Mouse (Mus musculus) heart, embryonic 10.5 days (tissue): Measurements from ENCODE around the gene Il11ra1. TPM values are rescaled to one million over a fixed set of nuclear protein-coding genes. Genes with fewer than 3 reads are reported as not detected.
"Not testable (repeated sequence)": the region's sequence is repeated elsewhere in the genome, so short reads cannot be mapped to it uniquely, and the experiment has no call there.

ENCODE experiments used
- DNase-seq: peaks from one replicate; pipeline ENCODE4 v3.0.0-alpha.2; 2017; ENCODE audit warnings: low spot score
- H3K27ac ChIP-seq: fragments of 300-500 bp; sonication (generic); 2 replicates; pipeline ENCODE4 v1.5.1; 2016; ENCODE audit warnings: mild to moderate bottlenecking
- H3K27me3 ChIP-seq: fragments of 300-500 bp; sonication (generic); 2 replicates; pipeline ENCODE4 v1.6.1; 2016; ENCODE audit warnings: mild to moderate bottlenecking; ENCODE audit not compliant: poor library complexity, insufficient read depth, severe bottlenecking
- H3K36me3 ChIP-seq: fragments of 300-500 bp; sonication (generic); 2 replicates; pipeline ENCODE4 v1.6.1; 2016; ENCODE audit warnings: mild to moderate bottlenecking, moderate library complexity
- H3K4me1 ChIP-seq: fragments of 300-500 bp; sonication (generic); 2 replicates; pipeline ENCODE4 v1.6.1; 2016; ENCODE audit warnings: mild to moderate bottlenecking
- H3K4me3 ChIP-seq: fragments of 300-500 bp; sonication (generic); 2 replicates; pipeline ENCODE4 v1.5.1; 2016; ENCODE audit warnings: mild to moderate bottlenecking, moderate library complexity
- H3K9me3 ChIP-seq: fragments of 300-500 bp; sonication (generic); 2 replicates; pipeline ENCODE4 v1.6.1; 2016; ENCODE audit warnings: mild to moderate bottlenecking, moderate library complexity
- WGBS: fragments of 180-500 bp; shearing (Covaris S2); methylation state at CpG from one replicate; pipeline ENCODE4 v1.1.7; 2016; 5-methylcytosine and 5-hydroxymethylcytosine counted together
- polyA plus RNA-seq: library from polyadenylated mRNA; unstranded; fragments of >200 nt; fragmentation: Nextera tagmentation; extraction: Ambion mirVana; gene quantifications from 2 replicates; pipeline ENCODE4 v1.2.1, GENCODE M21; 2016

The Il11ra1 gene
- polyA plus RNA-seq, 1 experiment from 2014 or later, result 144 TPM

GRCm38 (mm10) chr4:41670836-41671235 is 29.0 kb upstream of the Il11ra1 start:
- H3K27me3 ChIP-seq, result peaks cover 76% of the 10 kb centered on the region
- WGBS, result 82% methylated on average over 18 of the region's 18 CpGs
- H3K9me3 ChIP-seq, result no peaks in the 10 kb centered on the region
- H3K36me3 ChIP-seq, result no peaks in the 10 kb centered on the region
- H3K4me3 ChIP-seq, result no peak overlapping the region
- H3K4me1 ChIP-seq, result peaks cover 35% of the 10 kb centered on the region
- DNase-seq, result peak; percentile 68
- H3K27ac ChIP-seq, result no peak overlapping the region

GRCm38 (mm10) chr4:41671500-41671899 is 28.3 kb upstream of the Il11ra1 start:
- Histone ChIP-seq H3K9me3 (no peaks in the 10 kb centered on the region), H3K27ac (no peak overlapping the region), H3K36me3 (no peaks in the 10 kb centered on the region), H3K4me3 (no peak overlapping the region), H3K4me1 (peaks cover 41% of the 10 kb centered on the region), H3K27me3 (peaks cover 79% of the 10 kb centered on the region)
- 32% methylated on average over 5 of the region's 5 CpGs for WGBS
- DNase-seq, result peak; percentile 71

- H3K4me3 ChIP-seq, result no peak overlapping the region
- no peaks in the 10 kb centered on the region for H3K9me3 ChIP-seq
- WGBS, result 10% methylated on average over 8 of the region's 8 CpGs
- H3K27me3 ChIP-seq, result peaks cover 79% of the 10 kb centered on the region
- H3K36me3 ChIP-seq, result no peaks in the 10 kb centered on the region
- peak overlapping the region; percentile 53 for H3K27ac ChIP-seq
- no peak for DNase-seq
- peaks cover 41% of the 10 kb centered on the region for H3K4me1 ChIP-seq
These were observed 27.8 kb upstream of the Il11ra1 start for GRCm38 (mm10) chr4:41671963-41672480.

GRCm38 (mm10) chr4:41672522-41672963 is 27.2 kb upstream of the Il11ra1 start:
- H3K27me3 ChIP-seq, result peaks cover 84% of the 10 kb centered on the region
- no peak for DNase-seq
- H3K4me1 ChIP-seq, result peaks cover 46% of the 10 kb centered on the region
- peak overlapping the region; percentile 53 for H3K27ac ChIP-seq
- H3K4me3 ChIP-seq, result no peak overlapping the region
- 22% methylated on average over 8 of the region's 8 CpGs for WGBS
- no peaks in the 10 kb centered on the region for H3K9me3 ChIP-seq
- no peaks in the 10 kb centered on the region for H3K36me3 ChIP-seq

- 65% methylated on average over 19 of the region's 19 CpGs for WGBS
- no peak overlapping the region for H3K27ac ChIP-seq
- H3K27me3 ChIP-seq, result peaks cover 83% of the 10 kb centered on the region
- no peak overlapping the region for H3K4me3 ChIP-seq
- peaks cover 49% of the 10 kb centered on the region for H3K4me1 ChIP-seq
- no peaks in the 10 kb centered on the region for H3K9me3 ChIP-seq
- DNase-seq, result no peak
- no peaks in the 10 kb centered on the region for H3K36me3 ChIP-seq
These were observed 26.6 kb upstream of the Il11ra1 start for GRCm38 (mm10) chr4:41673186-41673585.

- H3K4me1 ChIP-seq, result peaks cover 65% of the 10 kb centered on the region
- H3K36me3 ChIP-seq, result no peaks in the 10 kb centered on the region
- peak; percentile 74 for DNase-seq
- H3K27me3 ChIP-seq, result peaks cover 76% of the 10 kb centered on the region
- H3K4me3 ChIP-seq, result peak overlapping the region; percentile 28; the same call in 1 of the 2 replicates
- peak overlapping the region; percentile 13; the same call in 1 of the 2 replicates for H3K27ac ChIP-seq
- 38% methylated on average over 17 of the region's 17 CpGs for WGBS
- H3K9me3 ChIP-seq, result no peaks in the 10 kb centered on the region
These were observed 23.4 kb upstream of the Il11ra1 start for GRCm38 (mm10) chr4:41676248-41677005.

GRCm38 (mm10) chr4:41677006-41677629 is 22.7 kb upstream of the Il11ra1 start:
- peaks cover 73% of the 10 kb centered on the region for H3K27me3 ChIP-seq
- H3K4me1 ChIP-seq, result peaks cover 63% of the 10 kb centered on the region
- no peaks in the 10 kb centered on the region for H3K36me3 ChIP-seq
- DNase-seq, result peak; percentile 76
- no peak overlapping the region for H3K4me3 ChIP-seq
- 0 out of 2 replicates have a peak overlapping the region, but pooled peaks have one; percentile 48 for H3K27ac ChIP-seq
- WGBS, result 39% methylated on average over 13 of the region's 13 CpGs
- no peaks in the 10 kb centered on the region for H3K9me3 ChIP-seq

DNA sequence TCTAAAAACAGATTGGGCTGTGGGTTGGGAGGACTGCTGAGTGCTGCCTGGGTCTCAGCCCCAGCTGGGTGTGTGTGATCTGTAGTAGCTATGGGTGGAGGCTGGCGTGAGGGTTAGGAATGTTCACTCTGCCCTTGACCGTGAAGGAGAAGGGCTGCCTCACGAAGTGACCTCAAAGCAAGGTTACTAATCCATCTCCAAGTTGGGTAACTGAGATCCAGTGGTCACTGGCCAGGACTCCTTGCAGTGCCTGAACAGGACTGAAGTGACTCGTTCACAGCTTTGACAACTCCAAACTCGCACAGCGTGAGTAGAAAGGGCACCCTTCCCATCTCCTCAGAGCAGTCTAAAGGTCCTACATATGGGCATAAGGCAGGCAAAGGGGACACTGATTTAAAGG is 20.9 kb upstream of the Il11ra1 start:
- 51% methylated on average over 6 of the region's 6 CpGs for WGBS
- Histone ChIP-seq H3K27ac (peak overlapping the region; percentile 63), H3K4me3 (no peak overlapping the region), H3K27me3 (peaks cover 64% of the 10 kb centered on the region), H3K36me3 (no peaks in the 10 kb centered on the region), H3K9me3 (no peaks in the 10 kb centered on the region), H3K4me1 (peaks cover 60% of the 10 kb centered on the region)
- peak; percentile 66 for DNase-seq

- H3K27ac ChIP-seq, result peak overlapping the region; percentile 63
- no peak overlapping the region for H3K4me3 ChIP-seq
- H3K4me1 ChIP-seq, result peaks cover 62% of the 10 kb centered on the region
- DNase-seq, result no peak
- WGBS, result 44% methylated on average over 1 of the region's 2 CpGs
- peaks cover 59% of the 10 kb centered on the region for H3K27me3 ChIP-seq
- no peaks in the 10 kb centered on the region for H3K36me3 ChIP-seq
- H3K9me3 ChIP-seq, result no peaks in the 10 kb centered on the region
These were observed 20.5 kb upstream of the Il11ra1 start for GRCm38 (mm10) chr4:41679291-41679690.

- H3K4me1 ChIP-seq, result peaks cover 60% of the 10 kb centered on the region
- no peak for DNase-seq
These were observed 18.6 kb upstream of the Il11ra1 start for GRCm38 (mm10) chr4:41681176-41681575.

DNA sequence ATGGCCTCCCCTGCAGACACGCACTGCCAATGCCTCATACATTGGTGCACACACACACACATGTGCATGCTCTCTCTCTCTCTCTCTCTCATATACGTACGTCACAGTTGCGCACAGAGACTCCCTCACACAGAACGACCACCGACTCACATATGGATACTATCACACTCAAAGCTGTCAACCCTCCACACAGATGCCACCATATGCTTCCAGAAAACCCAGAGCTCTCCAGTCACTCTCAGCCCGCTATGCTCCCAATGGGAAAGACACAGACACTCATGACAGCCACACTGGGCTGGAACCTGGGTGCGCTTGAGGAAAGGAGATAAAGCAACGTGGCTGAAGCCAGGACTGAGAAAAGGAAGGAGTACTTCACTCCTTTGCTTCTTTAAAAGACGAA is 17.8 kb upstream of the Il11ra1 start:
- H3K36me3 ChIP-seq, result no peaks in the 10 kb centered on the region
- H3K27me3 ChIP-seq, result peaks cover 38% of the 10 kb centered on the region
- H3K27ac ChIP-seq, result 0 out of 2 replicates have a peak overlapping the region, but pooled peaks have one; percentile 6
- 64% methylated on average over 10 of the region's 10 CpGs for WGBS
- H3K9me3 ChIP-seq, result no peaks in the 10 kb centered on the region
- H3K4me3 ChIP-seq, result no peak overlapping the region
- peaks cover 52% of the 10 kb centered on the region for H3K4me1 ChIP-seq
- DNase-seq, result peak; percentile 75

More at GRCm38 (mm10) chr4:41681176-41681575, 18.6 kb upstream of the Il11ra1 start:
- Histone ChIP-seq H3K4me3 (no peak overlapping the region), H3K27me3 (peaks cover 46% of the 10 kb centered on the region), H3K27ac (no peak overlapping the region), H3K36me3 (no peaks in the 10 kb centered on the region), H3K9me3 (no peaks in the 10 kb centered on the region)
- 76% methylated on average over 4 of the region's 4 CpGs for WGBS

DNA sequence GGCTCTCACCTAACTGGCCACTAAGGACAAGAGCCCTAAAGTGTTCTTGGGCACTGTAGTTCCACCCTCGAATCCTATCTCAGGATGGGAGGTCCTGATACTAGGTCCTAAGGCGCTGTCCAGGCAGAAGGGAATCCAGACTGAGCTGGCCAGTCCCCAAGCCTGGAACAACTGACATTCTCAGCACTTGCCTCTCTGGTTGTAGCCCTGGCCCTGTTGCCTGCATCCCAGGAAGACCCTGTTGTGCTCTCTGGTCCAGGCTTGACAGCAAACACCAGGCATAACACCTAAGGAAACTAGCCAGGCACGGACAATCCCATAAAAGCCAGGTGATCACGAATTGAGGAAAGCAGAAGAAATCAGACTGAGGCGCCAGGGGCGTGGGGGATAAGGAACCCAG is 17.0 kb upstream of the Il11ra1 start:
- Histone ChIP-seq H3K36me3 (no peaks in the 10 kb centered on the region), H3K27me3 (peaks cover 30% of the 10 kb centered on the region; the same call in 1 of the 2 replicates), H3K4me3 (no peak overlapping the region), H3K4me1 (peaks cover 44% of the 10 kb centered on the region), H3K27ac (peak overlapping the region; percentile 69; the same call in 1 of the 2 replicates), H3K9me3 (no peaks in the 10 kb centered on the region)
- WGBS, result 9% methylated on average over 6 of the region's 6 CpGs
- DNase-seq, result peak; percentile 74

DNA sequence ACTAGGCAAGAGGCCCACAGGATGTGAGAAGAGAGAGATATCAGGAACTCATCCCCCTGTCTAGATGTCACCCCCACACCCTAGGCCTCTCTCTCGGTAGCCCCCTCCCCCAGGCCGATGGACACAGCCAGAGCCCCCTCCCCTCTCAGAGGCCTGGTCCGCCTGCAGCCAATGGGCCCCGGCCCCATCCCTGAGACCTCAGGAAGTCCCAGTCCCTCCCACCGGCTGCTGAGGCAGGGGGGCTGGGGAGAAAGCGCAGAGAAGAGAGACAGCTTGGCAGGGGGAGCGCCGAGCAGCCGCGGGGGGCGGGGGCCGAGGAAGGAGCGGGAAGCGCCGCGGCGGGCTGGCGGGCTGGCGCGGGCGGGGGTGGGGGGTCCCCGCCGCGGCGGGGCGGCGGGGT is 16.5 kb upstream of the Il11ra1 start:
- not testable (repeated sequence) for H3K27ac ChIP-seq, H3K36me3 ChIP-seq, H3K9me3 ChIP-seq, DNase-seq
- H3K4me1 ChIP-seq, result peaks cover 43% of the 10 kb centered on the region
- peak overlapping the region; percentile 38 for H3K4me3 ChIP-seq
- peaks cover 30% of the 10 kb centered on the region; the same call in 1 of the 2 replicates for H3K27me3 ChIP-seq
- 0% methylated on average over 7 of the region's 27 CpGs for WGBS
